Mouse (Mus musculus) C2C12 (cell line): Measurements from ENCODE around the gene Cul7.

Source experiments
- CTCF ChIP-seq: IDR thresholded peaks from one replicate; pipeline ENCODE4 v1.5.1; 2011; ENCODE audit not compliant: control insufficient read depth, insufficient read depth, insufficient read length
- FOSL1 ChIP-seq: IDR thresholded peaks from one replicate; pipeline ENCODE4 v1.8.0; 2011; ENCODE audit warnings: mild to moderate bottlenecking, low read length; ENCODE audit not compliant: poor library complexity, insufficient read depth, severe bottlenecking
- MAX ChIP-seq: IDR thresholded peaks from one replicate; pipeline ENCODE4 v1.6.1; 2011; ENCODE audit warnings: mild to moderate bottlenecking, control low read depth
- MYOD1 ChIP-seq: IDR thresholded peaks from one replicate; pipeline ENCODE4 v1.6.1; 2011; ENCODE audit warnings: low read depth; ENCODE audit not compliant: control insufficient read depth, insufficient read length
- MYOG ChIP-seq: IDR thresholded peaks from one replicate; pipeline ENCODE4 v1.6.1; 2011; ENCODE audit not compliant: control insufficient read depth, insufficient read length; ENCODE audit errors: extremely low read depth
- USF1 ChIP-seq: IDR thresholded peaks from one replicate; pipeline ENCODE4 v1.6.1; 2011; ENCODE audit warnings: low read depth, mild to moderate bottlenecking, control low read depth, moderate library complexity

GRCm38 (mm10) chr17:46691390-46691789 lies 41.3 kb downstream of the Cul7 start:
- TF ChIP-seq CTCF: no peak
- TF ChIP-seq MAX: peak; percentile 68
- TF ChIP-seq MYOD1: no peak
- no peak for TF ChIP-seq MYOG
- peak; percentile 48 for TF ChIP-seq FOSL1
- no peak for TF ChIP-seq USF1
